Mouse (Mus musculus) liver, embryonic 15.5 days (tissue): ENCODE data around the gene Hcrt. TPM values are rescaled to one million over a fixed set of nuclear protein-coding genes. Genes with fewer than 3 reads are reported as not detected.

ENCODE experiments used
- ATAC-seq: fragments of 200-750 bp; cut with Nextera tagmentation; 2 replicates; pipeline ENCODE4 v1.8.0; 2017; ENCODE audit warnings: moderate number of reproducible peaks, mild to moderate bottlenecking, moderate library complexity; ENCODE audit not compliant: insufficient read depth
- H3K27ac ChIP-seq: fragments of 300-500 bp; sonication (generic); replicated peaks from 2 replicates; pipeline ENCODE4 v1.5.1; 2015; ENCODE audit warnings: mild to moderate bottlenecking, inconsistent platforms
- H3K27me3 ChIP-seq: fragments of 300-500 bp; sonication (generic); 2 replicates; pipeline ENCODE4 v1.6.1; 2015; ENCODE audit warnings: mild to moderate bottlenecking, inconsistent platforms
- H3K36me3 ChIP-seq: fragments of 300-500 bp; sonication (generic); replicated peaks from 2 replicates; pipeline ENCODE4 v1.6.1; 2015; ENCODE audit warnings: moderate library complexity, mild to moderate bottlenecking, inconsistent platforms
- H3K4me1 ChIP-seq: fragments of 300-500 bp; sonication (generic); replicated peaks from 2 replicates; pipeline ENCODE4 v1.6.1; 2015; ENCODE audit warnings: inconsistent platforms
- H3K4me2 ChIP-seq: fragments of 300-500 bp; sonication (generic); 2 replicates; pipeline ENCODE4 v1.6.1; 2015; ENCODE audit warnings: moderate library complexity, mild to moderate bottlenecking, inconsistent platforms
- H3K4me3 ChIP-seq: fragments of 300-500 bp; sonication (generic); replicated peaks from 2 replicates; pipeline ENCODE4 v1.5.1; 2015; ENCODE audit warnings: mild to moderate bottlenecking, inconsistent platforms
- H3K9ac ChIP-seq: fragments of 300-500 bp; sonication (generic); 2 replicates; pipeline ENCODE4 v1.6.1; 2015; ENCODE audit warnings: moderate library complexity, mild to moderate bottlenecking, inconsistent platforms
- H3K9me3 ChIP-seq: fragments of 300-500 bp; sonication (generic); replicated peaks from 2 replicates; pipeline ENCODE4 v1.6.1; 2016; ENCODE audit warnings: inconsistent platforms
- WGBS: fragments of 180-500 bp; shearing (Covaris S2); methylation state at CpG from one replicate; pipeline ENCODE4 v1.1.7; 2015; ENCODE audit warnings: mixed read lengths; ENCODE audit not compliant: insufficient replicate concordance; 5-methylcytosine and 5-hydroxymethylcytosine counted together
- polyA plus RNA-seq: library from polyadenylated mRNA; unstranded; fragments of >200 nt; fragmentation: Nextera tagmentation; extraction: Ambion mirVana; gene quantifications from 2 replicates; pipeline ENCODE4 v1.2.1, GENCODE M21; 2015

The Hcrt gene
- polyA plus RNA-seq, 1 experiment from 2014 or later = not detected

DNA sequence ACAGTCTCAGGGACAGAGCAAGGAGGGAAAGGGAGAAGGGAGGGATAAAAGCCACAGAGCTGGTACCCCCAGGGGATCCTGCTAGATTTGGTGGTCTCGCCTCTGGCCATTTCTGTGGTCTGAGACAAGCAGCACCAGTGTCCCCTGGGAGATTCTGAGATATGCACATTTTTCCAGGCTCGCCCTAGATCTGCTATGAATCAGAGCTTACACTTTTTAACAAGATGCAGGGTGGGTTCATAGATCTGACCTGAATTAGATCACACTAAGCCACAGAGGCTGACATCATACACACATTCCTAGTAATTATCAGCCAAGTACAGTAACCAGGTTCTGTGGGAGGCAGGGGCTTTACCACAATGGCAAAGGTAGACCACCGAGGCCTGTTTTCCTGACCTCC is 27.0 kb upstream of the Hcrt start:
- Histone ChIP-seq H3K4me1 (no peaks in the 10 kb centered on the region), H3K9ac (no peak overlapping the region), H3K36me3 (peaks cover 84% of the 10 kb centered on the region), H3K4me3 (no peak overlapping the region), H3K4me2 (no peak overlapping the region), H3K27me3 (no peaks in the 10 kb centered on the region), H3K27ac (no peak overlapping the region), H3K9me3 (no peaks in the 10 kb centered on the region)
- WGBS = 74% methylated on average over 3 of the region's 3 CpGs
- ATAC-seq = no peak

DNA sequence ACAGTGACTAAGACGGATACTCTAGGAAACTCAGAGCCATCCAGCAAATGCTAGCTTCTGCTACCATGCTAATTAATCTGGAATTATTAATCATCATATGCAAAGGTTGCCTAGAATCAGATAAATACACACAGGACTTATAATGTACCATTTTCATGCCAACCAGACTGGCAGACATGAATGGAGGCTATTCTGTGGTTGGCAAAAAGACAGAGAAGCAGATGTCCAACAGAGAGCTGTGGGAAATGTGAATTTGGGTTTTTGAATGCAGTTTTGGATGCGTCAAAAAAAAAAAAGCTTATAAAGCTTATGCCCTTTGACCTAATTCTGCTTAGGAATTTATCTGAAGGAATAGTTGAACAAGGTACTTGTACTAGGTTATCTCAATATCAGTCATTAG is 23.0 kb upstream of the Hcrt start:
- Histone ChIP-seq H3K36me3 (peaks cover 95% of the 10 kb centered on the region), H3K9ac (no peak overlapping the region)

DNA sequence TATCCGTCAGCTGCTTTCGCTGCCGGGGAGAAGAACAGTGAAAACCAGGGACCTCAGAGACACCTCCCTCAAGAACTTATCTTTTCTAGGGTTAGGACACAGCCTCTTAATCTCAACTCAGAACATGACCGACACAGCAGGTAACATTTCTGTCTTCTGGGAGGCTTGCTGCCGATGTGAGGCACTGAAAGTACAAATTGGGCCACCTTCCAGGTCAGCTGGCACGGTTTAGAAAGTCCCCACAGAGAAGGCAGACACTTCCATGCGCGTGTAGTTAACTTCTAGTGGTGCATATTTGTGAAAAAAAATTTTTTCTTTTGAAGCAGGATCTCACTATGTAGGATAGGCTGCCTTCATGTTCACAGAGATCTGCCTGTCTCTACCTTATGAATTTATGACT is 21.6 kb upstream of the Hcrt start:
- peaks cover 6% of the 10 kb centered on the region; the same call in 1 of the 2 replicates for H3K4me1 ChIP-seq
- WGBS = 82% methylated on average over 8 of the region's 8 CpGs
- H3K36me3 ChIP-seq = peaks cover 93% of the 10 kb centered on the region
- no peak overlapping the region for H3K9ac ChIP-seq
- H3K27ac ChIP-seq = no peak overlapping the region
- no peak overlapping the region for H3K4me3 ChIP-seq
- no peaks in the 10 kb centered on the region for H3K9me3 ChIP-seq
- no peaks in the 10 kb centered on the region for H3K27me3 ChIP-seq
- no peak for ATAC-seq
- no peak overlapping the region for H3K4me2 ChIP-seq

More for the DNA sequence above, 23.0 kb upstream of the Hcrt start:
- Histone ChIP-seq H3K4me3 (no peak overlapping the region), H3K4me2 (no peak overlapping the region), H3K4me1 (peaks cover 6% of the 10 kb centered on the region; the same call in 1 of the 2 replicates), H3K27me3 (no peaks in the 10 kb centered on the region), H3K27ac (no peak overlapping the region), H3K9me3 (no peaks in the 10 kb centered on the region)
- 80% methylated on average over 2 of the region's 2 CpGs for WGBS
- ATAC-seq = no peak

DNA sequence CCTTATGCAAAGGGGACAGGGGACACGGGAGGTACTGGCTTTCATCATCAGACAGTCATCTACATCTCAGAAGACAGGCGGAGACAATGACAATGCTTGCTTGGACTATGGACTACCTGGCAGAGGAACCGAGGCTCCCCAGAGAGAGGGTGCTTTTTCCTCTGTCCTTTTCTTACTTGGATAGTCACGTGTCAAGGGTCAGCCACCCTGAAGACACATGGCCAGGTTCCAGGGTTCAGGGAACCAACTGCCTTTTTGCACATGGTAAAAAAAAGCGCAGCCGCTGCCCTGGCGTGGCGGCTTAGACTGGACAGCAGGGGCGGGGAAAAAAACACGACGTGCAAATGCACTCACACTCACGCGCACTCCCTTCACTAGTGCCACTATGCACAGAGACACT is 19.8 kb upstream of the Hcrt start:
- no peak overlapping the region for H3K27ac ChIP-seq
- no peaks in the 10 kb centered on the region for H3K9me3 ChIP-seq
- no peak overlapping the region for H3K9ac ChIP-seq
- 84% methylated on average over 13 of the region's 13 CpGs for WGBS
- H3K36me3 ChIP-seq = peaks cover 84% of the 10 kb centered on the region
- no peak overlapping the region for H3K4me2 ChIP-seq
- no peak for ATAC-seq
- no peak overlapping the region for H3K4me3 ChIP-seq
- peaks cover 6% of the 10 kb centered on the region; the same call in 1 of the 2 replicates for H3K4me1 ChIP-seq
- H3K27me3 ChIP-seq = no peaks in the 10 kb centered on the region

DNA sequence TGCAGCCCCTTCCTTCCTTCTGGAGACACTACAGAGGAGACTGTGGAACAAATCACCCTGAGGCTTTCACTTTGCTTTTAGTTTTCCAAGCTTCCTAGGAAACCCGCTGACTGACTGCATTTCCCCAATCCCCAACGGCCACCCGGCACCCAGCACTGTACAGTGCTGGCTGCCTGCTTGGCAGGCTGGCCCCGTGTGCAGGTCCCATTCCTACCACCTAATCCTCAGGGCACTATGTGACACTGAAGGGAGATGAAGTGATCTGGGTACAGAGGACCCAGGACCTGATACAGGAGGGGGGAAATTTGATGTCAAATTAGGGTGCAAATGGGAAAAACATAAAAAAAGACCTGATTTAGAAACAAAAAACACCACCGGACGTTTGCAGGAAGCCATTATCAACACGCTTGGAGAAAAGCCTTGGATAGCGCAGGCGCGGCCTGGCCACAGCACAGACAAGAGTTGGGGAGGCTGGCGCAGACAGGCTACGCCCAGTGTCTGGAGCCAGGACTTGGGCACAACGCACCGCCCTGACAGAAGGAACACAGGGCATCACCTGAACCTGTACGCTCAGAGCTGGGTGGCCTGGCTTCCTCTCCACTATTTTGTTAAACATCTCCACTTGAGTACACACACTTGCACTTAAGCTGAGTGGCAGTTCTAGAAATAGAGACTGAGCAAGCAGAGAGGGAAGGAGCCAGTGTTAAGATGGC is 19.2 kb upstream of the Hcrt start:
- no peaks in the 10 kb centered on the region for H3K9me3 ChIP-seq
- WGBS = 79% methylated on average over 15 of the region's 15 CpGs
- 0 out of 2 replicates have a peak, but pooled peaks have one; percentile 22 for ATAC-seq
- H3K9ac ChIP-seq = no peak overlapping the region
- H3K27me3 ChIP-seq = no peaks in the 10 kb centered on the region
- H3K4me2 ChIP-seq = no peak overlapping the region
- H3K36me3 ChIP-seq = peaks cover 78% of the 10 kb centered on the region
- peaks cover 6% of the 10 kb centered on the region; the same call in 1 of the 2 replicates for H3K4me1 ChIP-seq
- H3K4me3 ChIP-seq = no peak overlapping the region
- H3K27ac ChIP-seq = no peak overlapping the region

DNA sequence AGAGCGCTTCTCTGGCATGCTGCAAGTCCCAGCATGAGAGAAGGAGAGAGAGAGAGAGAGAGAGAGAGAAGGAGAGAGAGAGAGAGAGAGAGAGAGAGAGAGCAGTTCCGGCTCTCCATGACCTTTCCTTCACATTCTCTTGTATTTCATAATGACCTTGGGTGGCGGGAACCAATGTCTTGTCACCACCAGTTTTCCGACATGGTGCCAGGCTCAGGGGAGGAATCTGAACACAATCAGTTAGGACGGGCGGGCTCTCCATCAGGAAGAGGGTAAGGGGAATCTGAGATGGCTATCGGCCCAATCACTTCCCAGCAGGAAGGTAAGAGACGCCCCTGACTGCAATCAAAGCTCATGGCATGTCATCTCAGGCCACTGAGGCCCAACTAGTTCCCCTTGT is 17.5 kb upstream of the Hcrt start:
- H3K4me3 ChIP-seq = no peak overlapping the region
- no peak overlapping the region for H3K4me2 ChIP-seq
- no peak overlapping the region for H3K27ac ChIP-seq
- no peaks in the 10 kb centered on the region for H3K27me3 ChIP-seq
- no peak overlapping the region for H3K9ac ChIP-seq
- H3K9me3 ChIP-seq = no peaks in the 10 kb centered on the region
- H3K4me1 ChIP-seq = peaks cover 6% of the 10 kb centered on the region; the same call in 1 of the 2 replicates
- H3K36me3 ChIP-seq = peaks cover 61% of the 10 kb centered on the region
- WGBS = 80% methylated on average over 8 of the region's 8 CpGs
- ATAC-seq = no peak

DNA sequence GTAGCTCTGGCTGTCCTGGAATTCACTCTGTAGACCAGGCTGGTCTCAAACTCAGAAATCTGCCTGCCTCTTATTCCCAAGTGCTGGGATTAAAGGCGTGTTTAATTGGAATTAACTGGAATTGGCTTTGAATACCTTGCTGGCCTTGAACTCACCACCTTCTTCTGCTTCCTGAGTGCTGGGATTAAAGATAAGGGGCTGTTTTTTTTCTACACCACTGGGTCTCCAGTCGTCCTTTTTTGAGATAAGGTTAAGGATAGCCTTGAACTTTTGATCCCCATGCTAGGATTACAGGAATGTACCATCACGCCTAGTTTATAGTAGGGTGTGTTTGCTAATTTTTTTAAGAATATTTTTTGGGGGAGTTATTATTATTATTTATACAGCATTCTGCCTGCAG is 15.3 kb upstream of the Hcrt start:
- Histone ChIP-seq H3K4me2 (no peak overlapping the region), H3K9ac (no peak overlapping the region), H3K27me3 (no peaks in the 10 kb centered on the region), H3K36me3 (peaks cover 43% of the 10 kb centered on the region), H3K27ac (no peak overlapping the region), H3K4me1 (no peaks in the 10 kb centered on the region), H3K9me3 (no peaks in the 10 kb centered on the region), H3K4me3 (no peak overlapping the region)
- 46% methylated on average over 3 of the region's 3 CpGs for WGBS
- no peak for ATAC-seq

DNA sequence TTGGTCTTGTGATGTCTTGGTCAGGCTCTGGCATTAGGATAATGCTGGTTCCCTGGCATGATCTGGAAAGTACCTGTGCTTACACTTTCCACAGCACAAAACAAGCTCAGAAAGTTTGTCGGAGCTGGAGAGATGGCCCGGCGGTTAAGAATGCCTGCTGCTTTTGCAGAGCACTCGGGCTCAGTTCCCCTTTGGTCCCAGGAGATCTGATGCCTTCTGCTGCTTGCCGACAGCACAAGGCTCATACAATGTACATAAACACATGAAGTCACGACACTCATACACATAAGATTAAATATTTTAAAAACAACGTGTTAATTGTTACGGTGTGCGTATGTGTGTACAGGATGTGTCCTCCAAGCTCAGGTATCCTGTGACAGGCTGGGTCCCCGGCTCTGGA is 13.2 kb upstream of the Hcrt start:
- no peak for ATAC-seq
- Histone ChIP-seq H3K4me3 (no peak overlapping the region), H3K9me3 (no peaks in the 10 kb centered on the region), H3K27me3 (no peaks in the 10 kb centered on the region), H3K4me1 (peaks cover 2% of the 10 kb centered on the region), H3K9ac (no peak overlapping the region), H3K36me3 (peaks cover 21% of the 10 kb centered on the region; the same call in 1 of the 2 replicates), H3K27ac (no peak overlapping the region), H3K4me2 (no peak overlapping the region)
- 77% methylated on average over 10 of the region's 10 CpGs for WGBS

DNA sequence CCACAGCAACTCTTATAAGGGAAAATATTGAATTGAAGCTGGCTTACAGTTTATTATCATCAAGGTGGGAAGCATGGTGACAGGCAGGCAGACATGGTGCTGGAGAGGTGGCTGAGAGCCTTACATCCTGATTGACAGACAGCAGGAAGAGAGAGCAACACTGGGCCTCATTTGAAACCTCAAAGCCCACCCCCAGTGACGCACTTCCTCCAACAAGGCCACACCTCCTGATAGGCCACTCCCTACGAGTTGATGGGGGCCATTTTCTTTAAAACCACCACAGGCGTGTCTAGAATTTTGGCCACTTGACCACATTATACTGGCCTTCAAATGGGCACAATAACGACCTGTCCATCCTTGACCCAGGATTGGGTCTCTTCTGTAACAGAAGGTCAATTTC is 11.5 kb upstream of the Hcrt start:
- H3K27me3 ChIP-seq = no peaks in the 10 kb centered on the region
- ATAC-seq = no peak

DNA sequence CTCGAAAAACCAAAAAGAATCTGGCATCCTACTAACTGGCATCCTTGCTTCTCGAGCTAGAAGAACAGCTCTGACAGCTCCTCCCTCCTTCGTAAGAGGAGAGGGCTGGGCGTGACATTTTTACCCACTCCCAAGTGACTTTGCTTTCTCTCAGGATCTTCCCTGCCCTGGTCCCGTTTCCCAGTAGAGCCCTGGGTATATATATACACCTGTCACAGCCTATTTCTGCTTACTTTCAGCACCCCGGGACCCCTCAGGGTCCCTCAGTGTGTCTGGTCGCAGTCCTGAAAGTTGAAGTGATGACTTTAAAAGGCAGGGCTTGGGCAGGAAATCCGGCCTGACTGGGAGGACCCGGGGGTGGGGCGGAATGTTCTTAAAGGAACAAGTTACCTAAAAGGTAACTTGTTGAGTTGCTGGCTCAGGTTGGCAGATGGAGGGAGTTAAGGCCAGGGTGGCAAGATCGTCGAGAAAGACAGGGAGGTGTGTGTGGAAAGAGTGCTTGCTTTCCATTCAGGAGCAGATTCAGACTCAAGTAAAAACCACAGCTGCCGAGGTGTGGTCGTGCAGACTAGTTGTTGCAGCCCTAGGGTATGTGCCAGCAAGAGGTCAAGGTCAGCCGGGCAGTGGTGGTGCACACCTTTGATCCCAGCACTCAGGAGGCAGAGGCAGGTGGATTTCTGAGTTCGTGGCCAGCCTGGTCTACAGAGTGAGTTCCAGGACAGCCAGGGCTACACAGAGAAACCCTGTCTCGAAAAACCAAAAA is 8.1 kb upstream of the Hcrt start, which contains the start of gene Ghdc:
Ghdc (minus strand) TSS at position 312 of the 763 bp plus-strand sequence.
- Histone ChIP-seq H3K36me3 (no peaks in the 10 kb centered on the region), H3K27me3 (no peaks in the 10 kb centered on the region), H3K27ac (no peak within 1 kb of the TSS), H3K4me3 (peak within 1 kb of the TSS; percentile 63), H3K9me3 (no peaks in the 10 kb centered on the region), H3K9ac (peak within 1 kb of the TSS; percentile 37), H3K4me2 (peak within 1 kb of the TSS; percentile 70), H3K4me1 (peaks cover 13% of the 10 kb centered on the region)
- ATAC-seq = peak; percentile 54
- WGBS = 11% methylated on average over 17 of the region's 17 CpGs

More for the DNA sequence above, 11.5 kb upstream of the Hcrt start:
- Histone ChIP-seq H3K4me1 (peaks cover 13% of the 10 kb centered on the region), H3K4me3 (no peak overlapping the region), H3K36me3 (peaks cover 7% of the 10 kb centered on the region; the same call in 1 of the 2 replicates), H3K27ac (no peak overlapping the region), H3K9me3 (no peaks in the 10 kb centered on the region), H3K9ac (no peak overlapping the region), H3K4me2 (no peak overlapping the region)
- WGBS = 59% methylated on average over 4 of the region's 4 CpGs

DNA sequence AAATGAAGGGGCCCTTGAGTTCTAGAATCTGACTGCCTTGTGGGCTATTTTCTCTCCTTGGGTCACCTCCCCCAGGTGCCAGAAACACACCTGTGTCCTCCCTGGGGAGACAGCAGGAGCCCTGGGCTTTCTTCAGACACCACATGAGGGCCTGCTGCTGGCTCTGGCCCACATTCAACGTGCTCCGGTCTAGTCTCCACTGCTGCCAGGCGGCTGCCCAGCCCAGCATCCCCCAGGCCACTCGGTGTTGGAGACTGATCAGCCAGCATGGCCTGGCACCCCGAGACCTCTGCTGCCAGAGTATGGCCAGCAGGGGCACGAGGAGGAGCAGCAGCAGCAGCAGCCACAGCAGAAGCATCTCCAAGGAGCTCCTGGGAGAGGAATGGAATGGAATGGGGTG is 7.2 kb upstream of the Hcrt start:
- ATAC-seq = no peak
- H3K27ac ChIP-seq = no peak overlapping the region
- H3K4me1 ChIP-seq = peaks cover 13% of the 10 kb centered on the region
- H3K9me3 ChIP-seq = no peaks in the 10 kb centered on the region
- peak overlapping the region; percentile 70 for H3K4me2 ChIP-seq
- peak overlapping the region; percentile 63 for H3K4me3 ChIP-seq
- no peaks in the 10 kb centered on the region for H3K36me3 ChIP-seq
- no peaks in the 10 kb centered on the region for H3K27me3 ChIP-seq
- no peak overlapping the region for H3K9ac ChIP-seq
- 44% methylated on average over 6 of the region's 6 CpGs for WGBS
